ENCODE assay signal across 8 mouse cellular contexts in the genomic region with DNA sequence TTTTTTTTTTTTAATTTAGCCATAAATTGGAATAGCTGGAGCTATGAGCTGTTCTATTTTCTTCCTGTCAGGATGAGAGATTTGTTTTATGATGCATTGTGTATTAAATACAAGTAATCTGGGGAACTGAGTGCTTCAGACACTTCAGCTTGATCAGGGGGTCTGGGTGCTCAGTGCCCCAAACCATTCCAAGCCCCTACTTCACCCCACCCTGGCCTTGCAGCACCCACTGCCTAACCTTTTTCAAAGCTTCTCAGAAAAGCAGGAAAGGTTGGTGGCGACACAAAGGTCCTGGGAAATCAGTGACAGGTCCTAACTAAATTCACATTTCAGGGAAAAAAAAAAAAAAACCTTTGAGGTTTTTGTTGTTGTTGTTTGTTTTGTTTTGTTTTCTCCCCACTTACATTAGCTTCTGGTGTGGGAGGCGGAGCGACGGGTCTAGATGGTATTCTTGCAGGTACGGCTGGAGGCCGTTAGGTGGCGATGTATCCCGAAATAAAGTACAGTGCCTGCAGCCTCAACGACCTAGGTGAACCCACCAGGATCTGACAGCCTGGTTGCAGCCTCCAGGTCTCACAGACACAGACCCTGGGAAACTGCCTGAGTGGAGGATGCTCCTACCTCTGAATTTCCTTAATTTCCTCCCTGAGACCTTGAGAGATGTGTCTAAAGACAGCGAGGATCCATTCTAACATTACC.
DNase-seq lines count a peak whose midpoint lies in the region; ATAC-seq and TF ChIP-seq lines count a peak whose summit lies in the region.

No protein-coding gene starts in this region.

- H3K4me2 ChIP-seq in forebrain, postnatal 0 days (ENCODE audit: low read depth) = no peak overlapping the region
- H3K4me2 ChIP-seq in lung, postnatal 0 days (replicated peaks; ENCODE audit: low read depth, low read length) = no peak overlapping the region

- peak; percentile 54 for DNase-seq in ES-E14 (ENCODE audit: low read depth, low spot score)
- peak; percentile 77 for DNase-seq in forebrain, postnatal 0 days
- peak; percentile 84 for DNase-seq in heart, postnatal 4 days
- peak; percentile 21 for DNase-seq in layer of hippocampus, adult 9-11 months
- peak; percentile 86 for DNase-seq in lung, postnatal 0 days (ENCODE audit: low spot score)
- peak; percentile 74 to 76 for DNase-seq in right cerebral cortex, postnatal 10 days (ENCODE audit: low spot score in 2 of 2)

- TF ChIP-seq CTCF in forebrain, postnatal 0 days (IDR thresholded peaks at IDR 0.05; ENCODE audit: low read depth) = peak; percentile 81
- TF ChIP-seq CTCF in lung, postnatal 0 days (IDR thresholded peaks at IDR 0.05) = peak; percentile 86

- in situ Hi-C loops in ES-E14 (cut with MboI; ENCODE audit: low sequenced_read_pairs in 2 of 2, unreplicated experiment in 2 of 2) = loop anchor here (10.0 to 25.0 kb wide), 2 partner anchors 490 to 497 kb away; no protein-coding TSS in a partner anchor

- 8% methylated on average over 10 of the region's 10 CpGs for WGBS in forebrain, postnatal 0 days
- 15% methylated on average over 10 of the region's 10 CpGs for WGBS in lung, postnatal 0 days

- peaks cover 0 to 2% of the 10 kb centered on the region in 2 experiments; a peak in 1 of 4 replicates for H3K4me1 ChIP-seq in ES-E14 (ENCODE audit: control insufficient read depth in 2 of 2, insufficient read depth in 2 of 2, low read length in 2 of 2, poor library complexity in 1 of 2)
- no peaks in the 10 kb centered on the region for H3K4me1 ChIP-seq in brown adipose tissue, adult 24 weeks (ENCODE audit: control insufficient read depth, insufficient read depth, insufficient read length, low read length)
- peaks cover 9% of the 10 kb centered on the region; the same call in 1 of the 2 replicates for H3K4me1 ChIP-seq in forebrain, postnatal 0 days (ENCODE audit: insufficient read depth)
- H3K4me1 ChIP-seq in lung, postnatal 0 days (ENCODE audit: insufficient read depth, low read depth, low read length) = no peaks in the 10 kb centered on the region

- H3K9ac ChIP-seq in ES-E14 (ENCODE audit: insufficient read depth, low read depth, low read length, poor library complexity, severe bottlenecking) = no peak overlapping the region
- no peak overlapping the region for H3K9ac ChIP-seq in forebrain, postnatal 0 days
- H3K9ac ChIP-seq in lung, postnatal 0 days (replicated peaks; ENCODE audit: low read depth) = no peak overlapping the region

- no peak overlapping the region for H3K4me3 ChIP-seq in ES-E14 (ENCODE audit: insufficient read depth in 1 of 2, low read depth in 1 of 2, low read length in 2 of 2, poor library complexity in 1 of 2, severe bottlenecking in 1 of 2)
- no peak overlapping the region for H3K4me3 ChIP-seq in brown adipose tissue, adult 24 weeks (ENCODE audit: insufficient read depth, low read depth, low read length)
- H3K4me3 ChIP-seq in forebrain, postnatal 0 days (ENCODE audit: low read depth, low read length) = no peak overlapping the region
- no peak overlapping the region for H3K4me3 ChIP-seq in lung, postnatal 0 days (ENCODE audit: low read depth, low read length)

- no peaks in the 10 kb centered on the region for H3K9me3 ChIP-seq in ES-E14 (ENCODE audit: control insufficient read depth, insufficient read depth, low read depth, low read length)
- no peaks in the 10 kb centered on the region for H3K9me3 ChIP-seq in forebrain, postnatal 0 days (ENCODE audit: low read length)
- H3K9me3 ChIP-seq in lung, postnatal 0 days (ENCODE audit: low read length) = no peaks in the 10 kb centered on the region

- ATAC-seq in forebrain, postnatal 0 days = peak; percentile 84
- peak; percentile 42 for ATAC-seq in lung, postnatal 0 days
- ATAC-seq in erythroid progenitor cell, adult 5-6 weeks (replicated peaks; ENCODE audit: low FRiP score, poor library complexity, severe bottlenecking) = no peak

- H3K36me3 ChIP-seq in ES-E14 (ENCODE audit: control insufficient read depth, insufficient read depth, low read length, poor library complexity, severe bottlenecking) = no peaks in the 10 kb centered on the region
- no peaks in the 10 kb centered on the region for H3K36me3 ChIP-seq in forebrain, postnatal 0 days (ENCODE audit: insufficient read depth)
- no peaks in the 10 kb centered on the region for H3K36me3 ChIP-seq in lung, postnatal 0 days (ENCODE audit: insufficient read depth, low read length)

- H3K27ac ChIP-seq in ES-E14 (ENCODE audit: insufficient read depth, low read depth, low read length, poor library complexity, severe bottlenecking) = no peak overlapping the region
- 0 out of 2 replicates have a peak overlapping the region, but pooled peaks have one; percentile 29 for H3K27ac ChIP-seq in brown adipose tissue, adult 24 weeks (replicated peaks; ENCODE audit: low read depth, low read length)
- H3K27ac ChIP-seq in forebrain, postnatal 0 days (ENCODE audit: low read depth, low read length) = no peak overlapping the region
- H3K27ac ChIP-seq in lung, postnatal 0 days (ENCODE audit: low read length) = no peak overlapping the region

- TF ChIP-seq EP300 in lung, postnatal 0 days (IDR thresholded peaks at IDR 0.05) = no peak

- H3K27me3 ChIP-seq in forebrain, postnatal 0 days (ENCODE audit: insufficient read depth, low read length) = peaks cover 41% of the 10 kb centered on the region
- no peaks in the 10 kb centered on the region for H3K27me3 ChIP-seq in lung, postnatal 0 days (replicated peaks; ENCODE audit: insufficient read depth, low read length)

TF ChIP-seq in ES-E14, 5 proteins besides CTCF, POLR2A, EP300 and RAD21:
- TF ChIP-seq ZC3H11A (IDR thresholded peaks at IDR 0.05; ENCODE audit: borderline replicate concordance, low read depth, low read length) (peak; percentile 73; the same call in 1 of the 2 replicates), ZNF384 (IDR thresholded peaks at IDR 0.05; ENCODE audit: low read depth, low read length) (no peak), MAFK (IDR thresholded peaks at IDR 0.05; ENCODE audit: insufficient read depth, low read depth, low read length) (no peak), HCFC1 (IDR thresholded peaks at IDR 0.05; ENCODE audit: borderline replicate concordance, insufficient read depth, low read length) (no peak)

Comparison
In these comparisons a context has a peak if more than half of its experiments do, and no peak if none do; other contexts are left out.
1. DNase-seq: peak in every context shown above with its lines; median percentile 86 in lung, postnatal 0 days; 84 in heart, postnatal 4 days; 77 in forebrain, postnatal 0 days; 75 in right cerebral cortex, postnatal 10 days; 54 in ES-E14; 21 in layer of hippocampus, adult 9-11 months.